Mouse (Mus musculus): ENCODE measurements around the gene Rangap1.
"Not testable (repeated sequence)": the region's sequence is repeated elsewhere in the genome, so short reads cannot be mapped to it uniquely, and the experiment has no call there.

Rangap1 gene

GRCm38 (mm10) chr15:81744992-81745600 is at the start of gene Rangap1, which contains the start of gene Zc3h7b:
Gene Rangap1, minus strand, starts transcription at chr15:81745530.
Gene Zc3h7b, plus strand, starts transcription at chr15:81745057.
- peak; percentile 49 to 63 for DNase-seq

DNA sequence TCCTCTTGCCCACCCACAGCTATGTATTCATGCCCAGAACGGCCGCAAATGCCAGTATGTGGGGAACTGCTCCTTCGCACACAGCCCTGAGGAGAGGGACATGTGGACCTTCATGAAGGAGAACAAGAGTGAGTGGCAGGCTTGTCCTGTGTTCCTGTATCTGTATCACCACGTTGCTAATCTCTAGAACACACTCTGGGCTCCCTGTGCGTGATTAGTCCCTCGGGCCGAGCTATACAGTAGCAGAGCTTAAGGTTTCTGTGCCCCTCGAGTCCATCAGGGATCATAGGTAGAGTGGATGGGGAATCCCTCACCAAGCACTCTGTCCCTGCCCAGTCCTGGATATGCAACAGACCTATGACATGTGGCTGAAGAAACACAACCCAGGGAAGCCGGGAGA is 47.1 kb upstream of the Rangap1 start:
- DNase-seq, result no peak

DNA sequence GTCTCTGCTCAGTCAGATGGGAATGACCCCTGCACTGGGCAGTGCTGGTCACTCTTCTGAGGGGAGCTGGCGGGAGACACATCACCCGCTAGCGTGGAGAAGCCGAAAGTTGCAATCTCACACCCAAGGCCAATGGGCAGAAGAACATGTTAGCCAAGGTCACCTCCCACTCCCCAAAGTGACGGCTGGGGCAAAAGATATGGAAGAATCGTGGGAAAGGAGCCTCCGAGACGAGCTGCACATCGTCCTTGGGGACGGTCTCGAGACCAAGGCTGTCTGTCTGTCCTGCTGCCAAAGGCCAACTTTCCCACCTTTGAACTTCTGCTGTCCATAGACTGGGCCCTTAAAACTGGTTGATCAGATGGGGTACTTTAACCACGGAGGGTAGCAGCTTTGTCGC is 42.2 kb upstream of the Rangap1 start:
- no peak for DNase-seq

DNA sequence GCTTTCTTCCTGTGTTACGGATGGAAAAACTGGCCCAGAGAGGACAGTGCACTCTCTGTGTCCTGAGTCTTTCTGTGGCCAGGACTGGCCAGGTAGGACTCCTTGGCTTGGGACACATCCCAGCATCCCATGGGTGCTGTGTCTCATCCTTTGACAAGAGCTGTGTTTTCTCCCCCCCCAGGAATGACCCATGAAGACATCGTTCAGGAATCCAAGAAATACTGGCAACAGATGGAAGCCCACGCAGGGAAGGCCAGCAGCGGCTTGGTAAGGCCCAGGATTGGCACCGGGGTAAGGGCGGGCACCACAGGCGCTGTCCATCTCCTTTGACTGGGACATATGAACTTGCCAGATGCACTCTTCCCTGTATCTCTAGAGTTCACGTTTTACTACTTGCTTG is 40.4 kb upstream of the Rangap1 start:
- DNase-seq, result no peak

GRCm38 (mm10) chr15:81784762-81785161 is 39.4 kb upstream of the Rangap1 start:
- DNase-seq, result no peak

- peak; percentile 50 to 56 for DNase-seq
Measured at GRCm38 (mm10) chr15:81781816-81782215, 36.5 kb upstream of the Rangap1 start.

DNA sequence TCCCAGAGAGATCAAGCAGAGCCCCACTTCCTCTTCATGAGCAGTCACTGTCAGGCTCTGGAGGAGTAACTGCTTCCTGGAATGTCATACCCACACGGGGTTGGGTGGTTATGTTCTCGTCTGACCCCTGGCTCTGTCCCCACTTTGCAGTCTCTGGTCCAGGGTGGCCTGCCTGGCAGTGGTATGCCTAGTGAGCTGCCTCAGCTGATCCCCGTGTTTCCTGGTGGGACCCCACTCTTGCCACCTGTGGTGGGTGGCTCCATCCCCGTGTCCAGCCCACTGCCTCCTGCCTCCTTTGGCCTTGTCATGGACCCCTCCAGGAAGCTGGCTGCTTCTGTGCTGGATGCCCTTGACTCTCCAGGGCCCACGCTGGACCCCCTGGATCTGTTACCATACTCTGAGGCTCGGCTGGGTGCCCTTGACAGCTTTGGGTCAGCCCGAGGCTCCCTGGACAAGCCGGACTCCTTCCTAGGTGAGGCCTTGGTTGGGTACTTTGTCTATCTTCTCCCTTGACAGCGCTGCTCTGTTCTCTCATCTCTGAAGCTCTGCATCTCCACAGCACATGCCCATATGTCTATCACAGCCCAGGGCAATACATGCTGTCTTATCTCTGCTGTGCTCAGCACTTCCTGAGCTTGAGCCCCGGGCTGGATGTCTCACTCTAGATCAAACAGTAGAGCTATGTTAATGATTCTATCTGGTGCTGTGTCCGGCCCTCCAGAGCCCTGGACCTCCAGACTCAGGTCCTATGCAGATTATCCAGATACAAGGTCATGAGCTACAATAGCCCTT is 31.5 kb upstream of the Rangap1 start:
- DNase-seq, result no peak

- DNase-seq, result no peak
Measured at GRCm38 (mm10) chr15:81774505-81775171, 29.3 kb upstream of the Rangap1 start.

DNA sequence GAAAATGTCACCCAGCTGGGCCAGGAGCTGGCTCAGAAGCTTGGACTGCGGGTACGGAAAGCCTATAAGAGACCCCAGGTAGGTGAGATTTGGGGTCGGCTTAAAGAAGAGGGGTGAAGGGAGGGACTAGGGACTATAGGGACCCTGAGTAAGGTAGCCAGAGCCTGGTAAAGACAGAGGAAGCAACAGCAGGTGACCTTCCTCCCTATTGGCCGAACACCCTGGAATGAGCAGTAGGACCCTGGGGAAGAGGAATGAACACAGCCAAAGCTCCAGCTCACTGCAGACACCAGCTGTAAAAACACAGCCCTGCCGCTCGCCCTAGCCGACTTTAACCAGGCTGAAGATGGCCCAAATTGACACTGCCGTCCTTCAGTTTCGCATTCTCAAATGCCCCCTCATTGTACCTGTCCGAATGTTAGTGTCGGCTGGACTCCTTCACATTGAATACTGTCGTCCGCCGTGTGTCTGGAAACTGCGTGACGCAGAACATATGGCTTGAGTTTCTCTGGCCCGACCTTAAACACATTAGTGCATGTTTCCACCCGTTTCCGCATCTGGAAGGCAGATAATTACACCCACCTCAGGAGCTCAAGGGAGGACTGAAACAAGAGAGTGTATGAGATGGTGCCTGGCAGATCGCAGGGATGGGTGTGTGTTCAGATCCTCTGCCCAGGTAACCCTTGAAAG is 27.2 kb upstream of the Rangap1 start:
- no peak for DNase-seq

DNA sequence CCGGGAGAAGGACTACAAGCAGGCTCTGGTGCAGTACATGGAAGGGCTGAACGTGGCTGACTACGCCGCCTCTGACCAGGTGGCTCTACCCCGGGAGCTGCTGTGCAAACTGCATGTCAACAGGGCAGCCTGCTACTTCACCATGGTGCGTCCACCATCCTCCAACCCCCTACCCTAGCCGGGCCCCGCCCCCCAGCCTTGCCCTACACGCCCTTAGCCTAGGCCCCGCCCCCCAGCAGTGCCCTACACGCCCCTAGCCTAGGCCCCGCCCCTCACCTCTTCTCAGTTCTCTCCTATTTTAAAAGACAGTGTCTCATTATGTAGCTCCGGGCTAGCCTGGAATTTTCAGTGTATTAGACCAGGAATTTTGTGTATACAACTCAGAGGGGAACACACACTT is 23.7 kb upstream of the Rangap1 start:
- no peak for DNase-seq

- no peak for DNase-seq
Measured at GRCm38 (mm10) chr15:81766439-81766838, 21.1 kb upstream of the Rangap1 start.

- DNase-seq, result no peak
Measured at GRCm38 (mm10) chr15:81765651-81766050, 20.3 kb upstream of the Rangap1 start.

GRCm38 (mm10) chr15:81764573-81764972 is 19.2 kb upstream of the Rangap1 start:
- DNase-seq, result no peak

- DNase-seq, result no peak
Measured at GRCm38 (mm10) chr15:81761959-81762358, 16.6 kb upstream of the Rangap1 start.

DNA sequence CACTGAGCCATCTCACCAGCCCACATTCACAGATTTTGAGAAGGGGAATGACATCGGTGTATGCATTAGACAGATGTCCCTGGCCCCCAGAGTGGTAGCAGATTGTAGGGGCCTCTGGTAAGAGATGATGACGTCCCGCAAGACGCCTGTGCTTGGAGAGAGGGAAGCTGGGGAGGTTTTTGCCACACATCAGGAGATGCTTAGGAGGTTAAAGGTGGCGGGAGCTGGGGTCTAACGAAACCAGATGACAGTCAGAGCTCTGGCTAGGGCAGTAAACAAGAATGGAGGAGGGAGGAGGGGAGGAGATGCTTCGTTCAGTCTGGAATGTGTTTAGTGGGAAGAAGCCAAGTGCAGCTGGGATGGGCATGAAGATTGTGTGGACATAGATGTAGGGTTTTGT is 16.1 kb upstream of the Rangap1 start:
- DNase-seq, result no peak

DNA sequence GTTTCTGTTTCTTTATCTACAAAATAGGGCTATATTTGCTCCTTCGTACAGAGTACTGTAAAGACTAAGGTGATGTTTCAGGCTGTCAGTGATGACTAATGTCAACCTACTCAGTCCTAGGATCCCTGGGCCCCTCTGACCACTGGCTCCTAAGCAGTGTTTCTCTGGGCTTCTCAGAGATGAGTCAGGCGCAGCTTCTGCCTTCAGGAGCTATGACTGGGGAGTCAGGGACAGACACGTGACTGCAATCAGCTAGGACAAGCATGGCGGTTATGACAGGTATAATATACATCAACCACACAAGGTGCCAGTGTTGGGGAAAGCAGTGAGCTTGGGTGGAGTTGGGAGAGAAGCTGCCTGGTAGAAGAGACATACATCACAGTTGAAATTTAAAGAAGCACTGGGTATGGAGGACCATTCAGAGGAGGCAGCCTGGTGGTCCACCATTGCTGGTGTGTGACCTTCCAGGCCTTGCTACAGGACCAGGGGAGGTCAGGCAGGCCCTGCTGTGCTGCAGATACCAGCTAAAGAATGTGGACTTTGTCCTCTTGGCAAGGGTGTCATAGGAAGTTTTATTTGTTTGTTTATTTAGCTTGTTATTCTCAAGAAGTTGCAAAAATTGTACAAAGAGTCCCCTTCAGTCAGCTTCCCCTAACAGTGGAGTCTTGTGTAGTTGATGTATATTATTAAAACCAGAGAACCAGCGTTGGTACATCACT is 15.2 kb upstream of the Rangap1 start:
- DNase-seq, result no peak

GRCm38 (mm10) chr15:81759542-81759941 is 14.2 kb upstream of the Rangap1 start:
- no peak for DNase-seq

DNA sequence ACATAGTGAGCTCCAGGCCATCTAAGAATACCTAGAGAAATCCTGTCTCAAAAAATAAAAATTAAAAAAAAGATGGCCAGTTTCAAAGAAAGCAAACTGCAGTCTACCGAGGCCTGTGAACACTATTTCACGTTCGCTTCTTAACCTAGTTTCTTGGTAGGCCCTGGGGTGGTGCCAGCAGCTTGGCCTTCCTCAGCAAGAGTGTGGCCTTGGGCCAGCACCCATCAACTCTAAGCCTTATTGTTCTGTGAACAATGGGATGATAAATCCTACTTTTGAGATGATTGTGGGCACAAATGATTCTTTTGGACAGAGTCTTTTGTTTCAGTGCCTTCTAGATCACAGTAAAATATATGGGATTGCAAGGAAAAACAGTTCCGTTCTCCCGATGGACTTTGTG is 13.4 kb upstream of the Rangap1 start:
- DNase-seq, result no peak

DNA sequence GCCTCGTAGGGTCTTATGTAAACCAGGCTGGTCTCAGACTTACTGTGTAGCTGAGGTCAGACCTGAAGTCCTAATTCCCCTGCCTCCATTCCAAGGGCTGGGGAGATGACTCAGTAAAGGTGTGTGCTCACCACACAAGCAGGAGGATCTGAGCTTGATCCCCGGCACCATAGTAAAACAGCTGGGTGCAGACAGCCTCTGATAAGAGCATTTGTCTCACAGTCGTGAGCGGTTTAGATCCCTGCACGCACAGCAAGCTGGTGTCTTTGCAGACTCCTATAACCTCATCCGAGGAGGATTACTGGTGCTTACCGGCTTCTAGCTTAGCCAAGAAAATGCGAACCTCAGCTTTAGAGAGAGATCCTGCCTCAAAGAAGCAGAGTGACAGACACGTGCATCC is 8.3 kb upstream of the Rangap1 start:
- DNase-seq, result no peak

- no peak for DNase-seq
Measured at GRCm38 (mm10) chr15:81749742-81750141, 4.4 kb upstream of the Rangap1 start.

GRCm38 (mm10) chr15:81745601-81746114 is 328 bp upstream of the Rangap1 start:
- DNase-seq, result peak; percentile 39 to 55

GRCm38 (mm10) chr15:81742368-81742767 is 3.0 kb downstream of the Rangap1 start:
- DNase-seq, result not testable (repeated sequence)

Data from spleen, adult 18-20 months (tissue).